Mouse (Mus musculus): ENCODE results near the gene Cyth2.
A peak's percentile ranks its signal among the peaks of the same experiment; 100 is the strongest.

Cyth2 gene

DNA sequence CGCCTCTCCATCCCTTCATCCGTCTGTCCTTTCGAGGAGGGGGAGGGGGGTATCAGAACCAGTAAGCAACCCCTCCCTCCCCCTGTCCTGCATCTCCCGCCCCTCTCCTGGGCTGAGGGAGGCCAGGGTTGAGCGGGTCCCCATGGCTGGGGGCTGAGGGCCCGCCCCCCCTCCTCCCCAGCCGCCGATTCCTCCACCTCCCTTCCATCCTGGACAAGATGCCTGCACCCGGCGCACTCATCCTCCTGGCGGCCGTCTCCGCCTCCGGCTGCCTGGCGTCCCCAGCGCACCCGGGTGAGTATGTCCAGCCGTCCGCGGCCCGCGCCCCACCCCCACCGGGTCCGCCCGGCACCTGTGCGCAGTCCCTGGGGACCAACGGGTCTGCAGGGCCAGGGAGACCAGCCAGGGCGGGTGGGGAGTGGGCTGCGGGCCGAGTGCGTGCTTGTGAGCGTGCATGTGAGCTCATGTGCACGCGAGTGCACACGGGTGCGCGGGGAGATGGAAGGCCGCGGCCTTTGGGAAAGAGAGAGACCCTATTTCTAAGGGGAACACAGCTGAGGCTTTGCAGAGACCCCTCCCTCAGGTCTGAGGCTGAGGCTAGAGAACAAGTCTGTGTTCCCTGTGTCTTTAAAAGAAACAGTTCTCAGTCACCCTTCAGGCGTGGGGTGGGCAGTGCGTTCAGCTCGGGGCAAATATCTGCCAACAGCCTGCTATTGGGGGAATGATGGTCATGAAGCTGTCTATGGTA lies 28.8 kb downstream of the Cyth2 start:
- no peak for DNase-seq (ENCODE audit: low read depth, low spot score)

DNA sequence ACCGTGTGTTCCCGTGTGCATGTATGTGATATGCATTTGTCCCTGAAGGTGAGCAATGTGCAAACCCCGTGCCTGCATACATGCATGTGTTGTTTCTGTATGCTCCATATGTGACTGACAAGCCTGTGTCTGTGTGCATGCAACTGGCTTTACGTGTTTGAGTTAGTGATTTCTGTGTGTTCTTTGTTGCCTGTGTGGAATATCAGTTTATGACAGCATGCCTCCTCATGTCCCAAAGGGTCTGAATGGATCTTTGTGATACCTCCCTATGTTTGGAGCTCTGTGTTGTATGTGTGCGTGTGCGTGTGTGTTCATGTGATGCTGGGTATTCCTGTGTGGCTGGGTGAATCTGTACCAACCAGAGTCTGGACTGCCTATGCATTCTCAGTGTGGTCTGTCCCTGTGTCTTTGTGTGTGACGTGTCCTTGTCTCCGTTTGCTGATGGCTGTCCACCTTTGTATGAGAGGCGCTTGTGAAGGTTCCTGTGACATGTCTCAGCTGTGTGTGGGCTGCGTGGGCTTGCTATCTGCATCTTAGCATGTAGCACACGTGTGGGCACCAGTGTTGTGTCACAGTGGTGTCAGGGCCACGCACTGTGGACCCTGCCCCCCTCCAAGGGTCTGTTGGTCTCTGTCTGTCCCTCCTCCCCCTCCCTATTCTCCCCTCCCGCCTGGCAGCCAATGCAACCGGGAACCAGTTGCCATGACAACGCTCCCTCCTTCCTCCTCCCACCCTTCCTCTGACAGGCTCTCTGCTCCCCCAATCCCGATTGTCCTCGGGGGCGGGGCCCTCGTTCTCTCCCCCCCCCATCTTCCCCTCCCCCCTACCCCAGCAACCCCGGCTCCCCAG lies 29.6 kb downstream of the Cyth2 start, which contains the start of gene Sult2b1:
Sult2b1 (minus strand) TSS at position 146 of the 849 bp plus-strand sequence.
- peak; percentile 68 for DNase-seq (ENCODE audit: low read depth, low spot score)

DNA sequence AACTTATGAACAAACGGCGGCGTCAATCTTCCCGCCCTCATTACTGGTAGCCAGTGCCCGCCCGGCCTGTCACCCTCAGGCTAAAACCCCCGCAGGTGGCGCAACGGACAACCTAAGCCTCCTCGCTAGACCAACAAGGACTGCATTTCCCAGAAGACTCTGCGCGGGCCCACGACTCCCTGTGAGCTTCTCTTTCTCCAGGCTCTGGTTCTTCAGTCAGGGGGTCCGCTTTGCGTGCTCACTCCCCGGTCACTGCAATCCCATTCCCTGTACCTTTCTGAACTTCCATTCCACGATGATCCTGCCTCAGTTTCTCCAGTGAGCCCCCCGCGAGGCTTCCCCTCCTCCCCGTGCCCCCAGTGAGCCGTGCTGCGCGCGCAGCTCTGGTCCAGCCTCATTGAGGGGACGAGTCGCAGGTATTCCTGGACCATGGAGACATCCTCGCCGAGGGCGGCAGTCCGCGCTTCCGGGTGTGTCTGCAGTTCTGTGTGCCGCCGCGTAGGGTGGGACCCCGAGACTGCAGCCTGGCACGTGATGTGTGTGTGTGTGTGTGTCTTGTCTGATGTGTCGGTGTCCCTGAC lies 30.8 kb downstream of the Cyth2 start, which contains the start of gene Lmtk3:
Lmtk3 (plus strand) TSS at position 228 of the 581 bp plus-strand sequence.
- peak; percentile 42 for DNase-seq (ENCODE audit: low read depth, low spot score)

DNA sequence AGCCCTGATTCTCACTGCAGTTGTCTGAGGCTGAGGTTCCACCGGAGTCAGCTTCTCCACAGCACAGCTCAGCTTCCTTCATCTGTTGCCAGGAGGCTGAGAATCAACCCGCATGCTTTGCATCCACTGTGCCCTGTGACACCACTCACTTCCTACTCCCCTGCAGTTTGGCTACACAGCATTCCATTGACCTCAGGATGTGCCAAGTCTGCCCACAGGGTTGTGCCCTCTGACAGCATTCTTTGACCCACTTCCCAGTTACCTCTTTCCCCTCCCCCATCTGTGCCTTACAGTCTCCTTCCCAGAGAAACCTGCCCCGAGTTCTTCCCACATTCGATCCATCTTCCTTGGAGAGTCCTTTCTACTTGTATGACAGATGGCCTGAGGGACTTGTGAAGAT lies 32.1 kb downstream of the Cyth2 start:
- no peak for DNase-seq (ENCODE audit: low read depth, low spot score)

DNA sequence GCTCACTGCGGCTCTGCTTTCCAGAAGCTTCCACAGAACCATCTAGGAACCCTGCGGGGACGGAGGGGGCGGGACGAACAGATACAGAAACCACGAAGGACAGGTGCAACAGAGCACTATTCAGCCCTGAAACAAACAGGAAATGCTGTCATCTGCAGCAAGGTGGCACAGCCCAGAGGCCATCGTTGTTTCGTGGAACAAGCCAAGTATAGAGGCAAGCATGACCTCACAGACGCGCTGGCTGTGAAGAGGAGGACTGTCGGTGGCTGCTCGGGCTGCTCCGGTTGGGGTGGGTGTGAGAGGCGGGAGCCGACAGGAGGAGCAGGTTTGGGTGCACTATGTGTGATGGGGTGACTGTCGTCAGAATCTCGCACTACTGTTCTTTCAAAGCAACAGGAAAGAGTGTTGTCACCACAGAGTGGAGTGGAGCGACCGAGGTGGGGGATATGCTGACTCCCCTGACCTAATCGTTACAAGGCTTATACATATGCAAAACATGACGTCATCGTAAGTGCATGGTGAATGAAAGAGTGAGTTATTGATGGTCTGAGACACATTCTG lies 35.2 kb downstream of the Cyth2 start:
- DNase-seq (ENCODE audit: low read depth, low spot score), result no peak

DNA sequence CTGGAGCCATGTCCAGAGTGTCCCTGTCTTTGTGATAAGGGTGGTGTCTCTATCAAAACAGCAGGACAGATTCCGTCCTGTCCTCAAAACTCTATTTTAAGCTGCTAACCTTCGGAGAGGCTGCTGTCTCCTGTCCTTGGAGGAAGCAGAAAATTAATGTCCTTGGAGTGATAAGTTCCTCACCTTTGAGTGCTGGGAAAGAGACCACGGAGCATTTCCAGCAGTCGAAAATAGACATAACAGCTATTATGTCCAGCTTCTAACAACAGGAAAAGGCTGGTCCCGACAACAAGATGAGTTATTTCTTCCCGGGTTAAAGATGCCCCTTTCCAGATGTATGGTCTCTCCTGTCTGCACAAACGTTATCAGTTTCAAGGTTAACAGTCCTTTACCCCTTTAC lies 39.1 kb downstream of the Cyth2 start:
- no peak for DNase-seq (ENCODE audit: low read depth, low spot score)

DNA sequence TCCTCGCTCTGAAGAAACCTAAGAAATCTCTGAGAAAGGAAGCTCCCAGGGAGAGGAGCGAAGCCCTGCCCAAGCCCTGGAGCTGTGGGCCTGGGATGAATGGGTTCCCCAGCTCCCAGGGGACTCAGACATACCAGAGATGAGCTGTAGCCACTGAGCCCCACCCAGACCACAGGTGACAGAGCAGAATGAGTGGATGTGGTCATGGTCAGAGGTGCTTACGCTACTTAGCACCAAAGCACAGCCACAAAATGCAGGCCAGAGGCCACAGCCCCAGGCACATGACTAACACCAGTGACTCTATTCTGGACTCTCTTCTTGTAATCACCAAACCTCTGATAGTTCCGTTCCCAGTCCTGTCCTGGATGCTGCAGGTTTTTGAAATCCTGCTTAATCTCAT lies 43.3 kb downstream of the Cyth2 start:
- no peak for DNase-seq (ENCODE audit: low read depth, low spot score)

DNA sequence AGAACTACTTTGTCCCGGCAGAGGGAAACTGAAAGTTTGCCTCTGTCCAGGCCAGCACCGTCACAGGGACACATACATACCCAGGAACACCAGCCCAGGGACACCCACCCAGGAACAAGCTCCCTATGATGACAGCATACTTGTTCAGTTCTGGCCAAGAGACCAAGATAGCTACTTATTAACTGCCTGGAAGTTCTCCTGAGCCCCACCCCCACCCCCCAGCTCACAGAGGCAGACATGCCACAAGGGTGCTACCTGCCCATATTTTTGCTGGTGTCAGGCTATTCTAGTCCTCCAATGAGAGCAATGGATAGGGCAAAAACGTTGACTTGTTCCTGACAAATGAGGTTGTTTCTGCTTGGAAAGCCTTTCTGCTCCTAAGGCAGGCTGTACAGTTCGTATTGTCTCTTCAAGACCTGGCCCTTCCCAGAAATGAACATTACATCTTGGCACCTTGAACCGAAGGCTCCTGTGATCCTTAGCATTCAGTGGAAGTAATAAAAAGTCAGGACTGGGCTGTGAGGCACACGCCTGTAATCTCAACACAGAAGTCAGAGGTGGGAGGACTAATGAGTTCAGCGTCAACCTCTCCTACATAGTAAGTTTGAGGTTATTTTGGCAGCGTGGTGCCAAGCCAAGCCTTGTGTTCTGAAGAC lies 43.8 kb downstream of the Cyth2 start:
- DNase-seq (ENCODE audit: low read depth, low spot score), result no peak

DNA sequence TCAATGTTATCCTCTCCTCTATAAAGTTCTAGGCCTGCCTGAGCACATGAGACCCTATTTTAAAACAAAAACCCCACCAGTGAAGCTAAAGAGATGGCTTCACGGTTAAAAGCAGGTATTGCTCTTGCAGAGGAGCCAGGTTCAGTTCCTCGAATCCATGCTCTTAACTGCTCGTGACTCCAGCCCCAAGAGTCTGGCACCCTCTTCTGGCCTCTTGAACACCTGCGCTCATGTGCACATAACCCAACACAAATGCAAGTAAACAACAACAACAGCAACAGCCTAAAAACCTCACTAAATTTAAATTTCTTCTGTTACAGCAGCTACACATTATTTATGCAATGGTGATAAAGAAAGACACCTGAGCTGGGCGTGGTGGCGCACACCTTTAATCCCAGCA lies 46.9 kb downstream of the Cyth2 start:
- no peak for DNase-seq (ENCODE audit: low read depth, low spot score)

DNA sequence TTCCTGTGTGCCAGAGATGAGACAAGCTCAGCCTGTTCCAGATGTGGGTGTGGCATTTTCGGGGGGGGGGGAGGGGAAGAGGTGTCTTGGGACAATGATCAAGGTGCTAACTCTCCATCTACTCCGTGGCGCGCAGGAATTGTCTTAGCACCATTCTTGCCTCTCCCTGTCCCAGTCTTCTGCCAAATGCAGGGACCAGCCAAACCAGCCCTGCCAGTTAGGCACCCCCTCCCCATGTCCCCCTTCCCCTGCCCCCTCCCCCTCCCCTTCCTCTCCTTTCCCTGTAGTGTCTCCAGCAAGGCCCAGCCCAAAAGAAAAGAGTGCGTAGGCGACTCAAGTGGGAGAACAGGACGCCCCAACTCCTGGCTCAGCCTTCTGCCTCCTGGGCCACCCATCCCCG lies 47.6 kb downstream of the Cyth2 start:
- no peak for DNase-seq (ENCODE audit: low read depth, low spot score)

DNA sequence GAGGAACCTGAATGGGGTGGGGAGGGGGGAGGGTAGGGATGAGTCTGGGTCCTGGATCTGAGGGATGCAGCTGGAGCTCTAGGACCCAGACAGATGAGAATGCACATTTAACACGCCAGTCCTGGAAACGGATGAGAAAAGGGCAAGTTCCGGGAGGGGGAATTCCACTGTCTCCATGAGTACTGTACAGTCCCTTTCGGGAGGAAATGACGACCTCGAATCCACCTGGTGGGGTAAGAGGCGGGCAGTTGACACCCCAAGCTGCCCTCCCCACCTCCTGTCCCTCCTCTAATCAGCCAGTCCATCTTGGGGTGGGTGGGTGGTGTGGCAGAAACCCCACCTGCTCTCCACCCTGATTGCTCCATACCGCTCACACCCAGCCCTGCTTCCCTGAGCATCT lies 48.4 kb downstream of the Cyth2 start:
- DNase-seq (ENCODE audit: low read depth, low spot score), result no peak

DNA sequence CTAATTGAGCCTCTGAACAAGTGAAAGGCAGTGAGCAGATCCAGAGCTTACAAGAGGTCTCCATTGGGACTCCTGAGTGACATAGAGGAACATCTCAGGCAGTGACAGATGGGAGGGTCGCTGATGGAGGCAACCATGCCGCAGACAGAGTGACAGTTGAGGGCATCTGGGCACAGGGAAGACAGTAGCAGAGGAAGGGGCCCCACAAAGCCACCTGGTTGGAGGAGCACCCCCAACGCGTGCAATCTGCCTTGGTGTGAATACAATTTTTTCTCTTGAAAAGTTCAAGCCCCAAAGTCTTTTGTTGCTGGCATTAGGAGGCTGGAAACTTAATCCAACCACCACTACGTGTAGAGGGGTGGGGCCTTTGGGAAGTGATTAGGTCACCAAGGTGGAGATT lies 54.2 kb downstream of the Cyth2 start:
- no peak for DNase-seq (ENCODE audit: low read depth, low spot score)

DNA sequence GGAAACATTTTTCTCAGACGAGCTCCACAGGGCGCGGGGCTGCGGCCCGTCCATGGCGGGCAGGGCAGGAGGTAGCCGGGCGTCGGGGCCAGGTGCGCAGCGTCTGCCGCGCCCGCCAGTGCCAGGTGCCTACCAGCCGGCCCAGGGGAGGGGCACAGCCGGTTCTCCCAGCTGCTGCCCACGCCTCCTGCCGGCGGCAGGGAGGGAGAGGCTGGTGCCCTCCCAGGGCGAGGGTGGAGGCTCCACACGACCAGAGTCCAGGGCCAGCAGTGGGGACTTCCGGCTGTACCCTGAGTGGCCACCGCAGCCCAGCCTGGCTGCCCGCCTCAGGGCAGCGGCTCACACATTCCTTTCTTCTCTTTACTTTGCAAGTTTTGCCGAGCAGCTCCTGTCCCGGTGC lies 55.0 kb downstream of the Cyth2 start:
- DNase-seq (ENCODE audit: low read depth, low spot score), result no peak

All from retina, postnatal 7 days (tissue).